31 mouse cellular contexts compared by ENCODE assay signal in the genomic region with DNA sequence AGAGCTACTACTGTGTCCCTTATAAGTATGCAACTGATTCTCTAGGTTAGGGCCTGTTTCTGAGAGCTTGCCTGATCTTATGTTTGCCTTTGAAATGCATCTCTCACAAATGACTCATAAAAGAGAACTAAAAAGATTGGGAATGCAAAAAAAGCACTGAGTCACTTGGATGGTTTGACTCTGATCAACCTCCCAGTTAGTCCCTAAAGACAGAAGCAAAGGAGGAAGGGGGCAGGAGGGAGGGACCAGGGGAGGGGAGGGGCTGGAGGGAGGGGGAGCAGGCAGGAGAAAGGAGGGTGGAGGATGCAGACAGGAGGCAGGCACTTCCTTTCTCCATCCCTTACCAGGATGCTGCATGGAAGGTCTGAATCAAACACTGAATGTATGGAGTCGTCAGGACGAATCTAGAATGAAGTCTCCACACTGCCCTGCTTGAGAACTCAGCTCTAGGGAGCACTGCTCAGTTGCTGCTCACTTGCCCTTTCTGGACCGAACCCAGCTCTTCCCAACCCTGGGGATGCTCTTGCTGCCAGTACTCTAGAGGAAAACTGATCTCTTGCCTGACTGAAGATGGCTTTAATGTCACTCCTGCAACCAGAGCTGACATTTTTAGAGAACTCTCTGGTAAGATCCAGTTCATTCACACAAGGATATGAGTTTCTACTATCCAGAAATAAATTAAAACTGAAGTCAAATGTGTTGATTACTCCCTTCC.
DNase-seq lines count a peak whose midpoint lies in the region; ATAC-seq and TF ChIP-seq lines count a peak whose summit lies in the region.
"Had no signal": no experiment of that assay in that cellular context is flagged by ENCODE, and none has a peak within 500 bp of the region (broad histone marks: within the 10 kb centered on the region; RNA-seq: fewer than 3 reads in every experiment).

No protein-coding gene starts in this region.

- H3K79me3 ChIP-seq in C2C12 (ENCODE audit: low read depth), result no peaks in the 10 kb centered on the region

- intact Hi-C loops in gastrocnemius, adult 2 months (cut with DNase I), result no loop called here
- intact Hi-C loops in gastrocnemius, postnatal 36 days (cut with DNase I), result no loop called here
- intact Hi-C loops in left cerebral cortex, postnatal 4 days (cut with DNase I), result no loop called here

- no peak overlapping the region for H3K4me2 ChIP-seq in midbrain, embryonic 16.5 days (ENCODE audit: low read length)
- H3K4me2 ChIP-seq in neural tube, embryonic 15.5 days, result no peak overlapping the region
- H3K4me2 ChIP-seq: embryonic facial prominence, embryonic 13.5 days; forebrain, embryonic 12.5 days; limb, embryonic 13.5 days; liver, embryonic 11.5 days; lung, embryonic 15.5 days; midbrain, embryonic 11.5 days had no signal

- H3K9ac ChIP-seq in midbrain, embryonic 16.5 days (ENCODE audit: low read depth, low read length), result no peak overlapping the region
- no peak overlapping the region for H3K9ac ChIP-seq in neural tube, embryonic 15.5 days (replicated peaks)
- H3K9ac ChIP-seq: embryonic facial prominence, embryonic 13.5 days; forebrain, embryonic 12.5 days; forebrain, postnatal 0 days; limb, embryonic 13.5 days; lung, embryonic 15.5 days had no signal

- H3ac ChIP-seq in C2C12 (ENCODE audit: control insufficient read depth, insufficient read length, low read depth), result peak overlapping the region; percentile 10

- no peak for ATAC-seq in midbrain, embryonic 16.5 days
- no peak for ATAC-seq in neural tube, embryonic 15.5 days (ENCODE audit: low FRiP score)
- ATAC-seq: forebrain, postnatal 0 days; hindbrain, embryonic 16.5 days; intestine, embryonic 16.5 days had no signal

- peak; percentile 74 for DNase-seq in 3134 (ENCODE audit: extremely low read depth, insufficient read length, low spot score)
- DNase-seq in gastrocnemius, adult 2 months, result peak; percentile 75
- peak; percentile 31 to 38 for DNase-seq in gastrocnemius, postnatal 36 days
- DNase-seq in left cerebral cortex, adult 18-20 months (ENCODE audit: low spot score in 2 of 2), result no peak
- DNase-seq in left cerebral cortex, postnatal 4 days, result no peak
- DNase-seq: adrenal gland, postnatal 14 days; cerebellum, adult 11-12 months; cerebellum, adult 9-11 months; embryo, embryonic 11 days; forebrain, postnatal 0 days; heart, postnatal 14 days; kidney, adult 8-10 months; layer of hippocampus, adult 9-11 months; right cerebral cortex, postnatal 4 days; thymus, postnatal 4 days had no signal

- H3K4me1 ChIP-seq in midbrain, embryonic 16.5 days (ENCODE audit: control insufficient read depth, insufficient read depth, low read length), result no peaks in the 10 kb centered on the region
- H3K4me1 ChIP-seq in neural tube, embryonic 15.5 days, result 0 out of 2 replicates have a peak, but pooled peaks cover 3% of the 10 kb centered on the region
- H3K4me1 ChIP-seq: hindbrain, embryonic 10.5 days had no signal

- no peak for TF ChIP-seq CTCF in C2C12 (IDR thresholded peaks at IDR 0.05; ENCODE audit: control insufficient read depth, insufficient read depth, insufficient read length)
- no peak for TF ChIP-seq CTCF in gastrocnemius, adult 2 months (IDR thresholded peaks at IDR 0.05)

- H3K4me3 ChIP-seq in C2C12 (ENCODE audit: insufficient read depth, poor library complexity, severe bottlenecking), result no peak overlapping the region
- H3K4me3 ChIP-seq in gastrocnemius, adult 2 months, result no peak overlapping the region
- H3K4me3 ChIP-seq in midbrain, embryonic 16.5 days (ENCODE audit: low read depth, low read length), result no peak overlapping the region
- H3K4me3 ChIP-seq in neural tube, embryonic 15.5 days (replicated peaks), result no peak overlapping the region
- H3K4me3 ChIP-seq: embryonic facial prominence, embryonic 13.5 days; erythroblast, embryonic 14.5 days; forebrain, embryonic 12.5 days; hindbrain, embryonic 10.5 days; left cerebral cortex, adult 2 months; limb, embryonic 13.5 days; lung, embryonic 15.5 days had no signal

- no peaks in the 10 kb centered on the region for H3K36me3 ChIP-seq in C2C12 (ENCODE audit: control insufficient read depth, insufficient read depth)
- no peaks in the 10 kb centered on the region for H3K36me3 ChIP-seq in midbrain, embryonic 16.5 days (ENCODE audit: control insufficient read depth, insufficient read depth, low read length)
- no peaks in the 10 kb centered on the region for H3K36me3 ChIP-seq in neural tube, embryonic 15.5 days
- H3K36me3 ChIP-seq: embryonic facial prominence, embryonic 13.5 days; forebrain, embryonic 12.5 days; G1E; hindbrain, embryonic 10.5 days; limb, embryonic 13.5 days; lung, embryonic 15.5 days had no signal

- H3K9me3 ChIP-seq in midbrain, embryonic 16.5 days (replicated peaks; ENCODE audit: control insufficient read depth, low read length, poor library complexity, severe bottlenecking), result no peaks in the 10 kb centered on the region
- no peaks in the 10 kb centered on the region for H3K9me3 ChIP-seq in neural tube, embryonic 15.5 days (replicated peaks)
- H3K9me3 ChIP-seq: embryonic facial prominence, embryonic 13.5 days; forebrain, embryonic 12.5 days; G1E; hindbrain, embryonic 10.5 days; limb, embryonic 13.5 days; lung, embryonic 15.5 days had no signal

- WGBS in midbrain, embryonic 16.5 days, result 65% methylated on average over 3 of the region's 3 CpGs
- WGBS in neural tube, embryonic 15.5 days, result 65% methylated on average over 3 of the region's 3 CpGs

- H3K27me3 ChIP-seq in C2C12 (ENCODE audit: control insufficient read depth, insufficient read depth, insufficient read length), result no peaks in the 10 kb centered on the region
- no peaks in the 10 kb centered on the region for H3K27me3 ChIP-seq in midbrain, embryonic 16.5 days (ENCODE audit: control insufficient read depth, insufficient read depth, low read depth, low read length)
- H3K27me3 ChIP-seq in neural tube, embryonic 15.5 days (replicated peaks), result no peaks in the 10 kb centered on the region
- H3K27me3 ChIP-seq: forebrain, embryonic 12.5 days; limb, embryonic 13.5 days had no signal

- no peaks in the 10 kb centered on the region for H3K79me2 ChIP-seq in C2C12 (ENCODE audit: control insufficient read depth, insufficient read depth)

- peak overlapping the region; percentile 40; the same call in 1 of the 2 replicates for H3K27ac ChIP-seq in gastrocnemius, adult 2 months
- H3K27ac ChIP-seq in midbrain, embryonic 16.5 days (ENCODE audit: low read length), result no peak overlapping the region
- H3K27ac ChIP-seq in neural tube, embryonic 15.5 days (replicated peaks), result no peak overlapping the region
- H3K27ac ChIP-seq: embryonic facial prominence, embryonic 13.5 days; forebrain, embryonic 12.5 days; hindbrain, embryonic 10.5 days; kidney, postnatal 0 days; left cerebral cortex, adult 2 months; limb, embryonic 13.5 days; lung, embryonic 15.5 days had no signal

TF ChIP-seq in C2C12, 6 proteins besides CTCF, POLR2A, EP300 and RAD21:
- TF ChIP-seq MYOG (IDR thresholded peaks at IDR 0.05; ENCODE audit: control insufficient read depth, extremely low read depth, insufficient read length) (no peak), MAX (IDR thresholded peaks at IDR 0.05) (no peak), FOSL1 (IDR thresholded peaks at IDR 0.05; ENCODE audit: insufficient read depth, low read length, poor library complexity, severe bottlenecking) (peak; percentile 21)

Comparison
In these comparisons a context has a peak if more than half of its experiments do, and no peak if none do; other contexts are left out.
1. DNase-seq: peak in 3134 (single experiment), gastrocnemius, adult 2 months (single experiment) and gastrocnemius, postnatal 36 days (2 of 2); none in left cerebral cortex, adult 18-20 months (0 of 2) and left cerebral cortex, postnatal 4 days (single experiment).